ENCODE assay signal across 8 mouse cellular contexts in genomic region chr3:90433381-90434020, GRCm38 (mm10). TPM values are rescaled to one million over a fixed set of nuclear protein-coding genes. Genes with fewer than 3 reads are reported as not detected.
DNase-seq lines count a peak whose midpoint lies in the region; ATAC-seq lines count a peak whose summit lies in the region.

TSS of gene Ints3 (minus strand) at chr3:90433622.

- H3K9me3 ChIP-seq in heart, embryonic 14.5 days (ENCODE audit: control insufficient read depth, low read length) = no peaks in the 10 kb centered on the region
- H3K9me3 ChIP-seq in liver, embryonic 13.5 days (replicated peaks) = no peaks in the 10 kb centered on the region
- no peaks in the 10 kb centered on the region for H3K9me3 ChIP-seq in stomach, embryonic 16.5 days (replicated peaks; ENCODE audit: control insufficient read depth, low read length)

- under 1% methylated on average over 52 of the region's 52 CpGs for WGBS in heart, embryonic 14.5 days
- under 1% methylated on average over 52 of the region's 52 CpGs for WGBS in liver, embryonic 13.5 days (ENCODE audit: insufficient replicate concordance)
- under 1% methylated on average over 52 of the region's 52 CpGs for WGBS in stomach, embryonic 16.5 days

- 0 out of 2 replicates have a peak, but pooled peaks cover 10% of the 10 kb centered on the region for H3K36me3 ChIP-seq in heart, embryonic 14.5 days (ENCODE audit: control insufficient read depth, insufficient read depth, low read length)
- peaks cover 3% of the 10 kb centered on the region; the same call in 1 of the 2 replicates for H3K36me3 ChIP-seq in liver, embryonic 13.5 days
- no peaks in the 10 kb centered on the region for H3K36me3 ChIP-seq in stomach, embryonic 16.5 days (ENCODE audit: control insufficient read depth, insufficient read depth, low read length)

- H3K4me3 ChIP-seq in heart, embryonic 14.5 days (ENCODE audit: control insufficient read depth in 1 of 2, insufficient read depth in 1 of 2, low read depth in 1 of 2, low read length in 2 of 2) = peak within 1 kb of the TSS; percentile 66 to 85
- peak within 1 kb of the TSS; percentile 77 for H3K4me3 ChIP-seq in liver, embryonic 13.5 days (replicated peaks)
- peak within 1 kb of the TSS; percentile 65 for H3K4me3 ChIP-seq in stomach, embryonic 16.5 days (replicated peaks; ENCODE audit: low read length)

- peak within 1 kb of the TSS; percentile 90 for H3K9ac ChIP-seq in heart, embryonic 14.5 days (ENCODE audit: low read length)
- H3K9ac ChIP-seq in liver, embryonic 13.5 days = peak within 1 kb of the TSS; percentile 93
- peak within 1 kb of the TSS; percentile 81 for H3K9ac ChIP-seq in stomach, embryonic 16.5 days (ENCODE audit: low read length)

- peak within 1 kb of the TSS; percentile 96 to 99 for H3K27ac ChIP-seq in heart, embryonic 14.5 days (replicated peaks in 1 of 2; ENCODE audit: control insufficient read depth in 1 of 2, insufficient read depth in 1 of 2, low read depth in 2 of 2, low read length in 2 of 2)
- H3K27ac ChIP-seq in liver, embryonic 13.5 days = peak within 1 kb of the TSS; percentile 96
- peak within 1 kb of the TSS; percentile 95 for H3K27ac ChIP-seq in stomach, embryonic 16.5 days (ENCODE audit: low read length)

- peak; percentile 98 for DNase-seq in c-Kit-negative CD71-positive TER-119-positive erythroid progenitor cells, embryonic 14.5 days (ENCODE audit: low read depth, low spot score)
- peak; percentile 100 for DNase-seq in fibroblast of lung, adult 2 months (ENCODE audit: low read depth)
- DNase-seq in kidney, postnatal 14 days = peak; percentile 100
- DNase-seq in liver, embryonic 13.5 days = peak; percentile 100
- DNase-seq in neural tube, embryonic 10.5 days (ENCODE audit: extremely low spot score, low spot score) = peak; percentile 95

- peaks cover under 1 to 25% of the 10 kb centered on the region in 2 experiments; a peak in 3 of 4 replicates for H3K4me1 ChIP-seq in heart, embryonic 14.5 days (ENCODE audit: control insufficient read depth in 2 of 2, insufficient read depth in 2 of 2, low read length in 2 of 2)
- H3K4me1 ChIP-seq in liver, embryonic 13.5 days (replicated peaks) = peaks cover 50% of the 10 kb centered on the region
- H3K4me1 ChIP-seq in stomach, embryonic 16.5 days (ENCODE audit: control insufficient read depth, insufficient read depth, low read length) = peaks cover 28% of the 10 kb centered on the region

- no peaks in the 10 kb centered on the region for H3K27me3 ChIP-seq in heart, embryonic 14.5 days (ENCODE audit: control insufficient read depth, insufficient read depth, low read length)
- no peaks in the 10 kb centered on the region for H3K27me3 ChIP-seq in liver, embryonic 13.5 days
- H3K27me3 ChIP-seq in stomach, embryonic 16.5 days (ENCODE audit: control insufficient read depth, insufficient read depth, low read length) = no peaks in the 10 kb centered on the region

- peak; percentile 99 for ATAC-seq in CD4-positive, CD25-positive, alpha-beta regulatory T cell, adult 4 months
- ATAC-seq in heart, embryonic 14.5 days (ENCODE audit: insufficient number of reproducible peaks, insufficient read depth, low FRiP score, low read depth) = peak; percentile 99
- ATAC-seq in liver, embryonic 13.5 days (ENCODE audit: low read depth) = peak; percentile 99
- ATAC-seq in stomach, embryonic 16.5 days (ENCODE audit: insufficient read depth, low FRiP score) = peak; percentile 99

- peak within 1 kb of the TSS; percentile 82 for H3K4me2 ChIP-seq in heart, embryonic 14.5 days (ENCODE audit: low read length)
- H3K4me2 ChIP-seq in liver, embryonic 13.5 days = peak within 1 kb of the TSS; percentile 98
- H3K4me2 ChIP-seq in stomach, embryonic 16.5 days (ENCODE audit: low read depth, low read length) = peak within 1 kb of the TSS; percentile 99

RNA-seq across cellular contexts. Expression of gene Ints3, which starts in this region (rescaled TPM):
- 10 to 100 TPM; 16.9 to 17.9 TPM for polyA plus RNA-seq in CD4-positive, CD25-positive, alpha-beta regulatory T cell, adult 4 months (2017; shearing (Covaris generic))
- polyA plus RNA-seq in heart, embryonic 14.5 days (2014; fragmentation: Nextera tagmentation; extraction: Ambion mirVana) = 21.0 and 22.1 TPM in 2 replicates
- 10.0 and 11.7 TPM in 2 replicates for polyA plus RNA-seq in liver, embryonic 13.5 days (2015; fragmentation: Nextera tagmentation; extraction: Ambion mirVana)
- 22.4 and 23.0 TPM in 2 replicates for polyA plus RNA-seq in stomach, embryonic 16.5 days (2015; fragmentation: Nextera tagmentation; extraction: Ambion mirVana)

Comparison
In these comparisons a context has a peak if more than half of its experiments do, and no peak if none do; other contexts are left out.
1. Peak in every context shown above with its lines: DNase-seq, ATAC-seq, H3K4me3 ChIP-seq and H3K27ac ChIP-seq.